Mouse (Mus musculus): ENCODE results near the gene Tmem95.

Tmem95 gene

GRCm38 (mm10) chr11:69846198-69846680, 31.6 kb downstream of the Tmem95 start, which contains the start of gene Plscr3:
Gene Plscr3, plus strand, starts transcription at chr11:69846376.
- peak; percentile 94 for DNase-seq

- DNase-seq, result no peak
Observed at GRCm38 (mm10) chr11:69838714-69839104, 39.1 kb downstream of the Tmem95 start.

DNA sequence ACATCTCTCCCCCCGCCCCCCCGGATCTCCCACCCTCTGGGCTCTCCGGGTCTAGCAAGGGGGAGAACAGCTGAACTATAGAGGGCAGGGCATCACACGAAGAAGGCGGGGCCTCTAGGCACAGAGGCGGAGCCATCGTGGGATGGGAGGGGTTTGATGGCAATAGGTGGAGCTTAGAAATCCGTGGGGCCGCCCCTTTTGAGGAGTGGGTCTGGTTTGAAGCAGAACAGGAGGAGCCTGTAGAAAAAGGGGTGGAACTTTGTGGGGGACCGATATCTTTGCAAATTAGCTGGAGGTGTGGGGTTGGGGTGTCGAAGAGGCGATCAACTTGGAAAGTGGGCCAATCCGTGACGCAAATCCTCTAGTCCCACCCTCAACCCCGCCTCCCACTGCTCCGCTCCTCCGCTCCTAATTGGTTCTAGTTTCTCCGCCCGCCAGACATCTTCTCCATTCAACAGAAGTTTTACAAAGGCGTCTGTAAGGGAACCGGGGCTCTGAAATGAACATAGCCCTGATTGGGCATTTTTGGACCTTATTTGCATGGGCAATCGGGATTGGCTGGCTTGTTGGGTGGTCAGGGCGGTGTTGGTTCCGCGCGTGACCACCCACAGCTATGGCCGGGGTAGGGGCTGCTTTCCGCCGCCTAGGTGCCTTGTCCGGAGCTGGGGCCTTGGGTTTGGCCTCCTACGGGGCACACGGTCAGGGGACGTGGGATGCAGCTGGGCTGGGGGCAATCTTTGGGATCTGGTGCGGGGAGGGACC, 39.7 kb downstream of the Tmem95 start, which contains the start of gene Tmem256:
Gene Tmem256 (plus strand): TSS at position 563 of the 762 bp plus-strand sequence.
- DNase-seq, result peak; percentile 97 to 98

- peak; percentile 91 to 93 for DNase-seq
Observed at GRCm38 (mm10) chr11:69837604-69837951, 40.2 kb downstream of the Tmem95 start, which contains the start of gene Nlgn2. Gene Nlgn2, minus strand, starts transcription at chr11:69837784.

DNA sequence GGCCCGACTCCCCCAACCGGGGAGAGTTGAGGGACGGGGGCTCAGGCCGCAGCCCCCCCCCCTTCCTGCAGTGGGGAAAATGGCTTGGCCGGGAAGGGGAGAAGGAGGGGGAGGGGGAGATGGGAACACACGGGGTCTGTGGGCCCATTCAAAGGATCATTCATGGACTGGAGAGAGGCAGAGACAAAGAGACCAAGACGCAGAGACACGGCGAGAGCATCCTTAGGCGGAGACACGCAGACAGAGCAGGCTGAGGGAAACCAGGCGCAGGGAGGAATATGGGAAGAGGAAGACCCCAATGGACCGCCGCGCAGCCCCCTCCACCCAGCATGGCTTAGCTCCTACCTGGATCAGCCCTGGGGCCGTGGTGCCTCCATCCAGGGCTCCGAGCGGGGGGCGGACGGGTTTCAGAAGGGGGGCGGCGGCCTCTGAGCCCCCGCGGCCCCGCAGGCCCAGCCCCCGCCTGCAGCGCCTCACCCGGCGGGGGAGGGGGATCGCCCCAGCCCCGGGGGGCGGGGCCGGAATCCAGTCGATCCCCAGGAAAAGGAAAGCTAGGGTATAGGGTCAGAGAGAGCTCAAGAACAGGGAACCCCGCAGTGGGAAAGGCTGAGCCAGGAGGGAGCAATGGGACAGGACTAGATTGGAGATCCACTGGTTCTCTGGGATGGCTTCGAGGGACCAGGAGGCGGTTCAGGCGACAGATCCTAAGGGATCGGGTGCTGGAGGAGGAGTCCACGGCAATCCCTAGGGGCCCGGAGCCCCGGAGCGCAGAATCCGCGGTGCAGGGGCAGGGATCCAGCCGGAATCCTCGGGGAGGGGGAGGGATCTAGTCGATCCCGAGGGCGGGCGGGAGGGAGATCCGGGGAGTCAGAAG, 40.9 kb downstream of the Tmem95 start:
- DNase-seq, result peak; percentile 70 to 72

DNA sequence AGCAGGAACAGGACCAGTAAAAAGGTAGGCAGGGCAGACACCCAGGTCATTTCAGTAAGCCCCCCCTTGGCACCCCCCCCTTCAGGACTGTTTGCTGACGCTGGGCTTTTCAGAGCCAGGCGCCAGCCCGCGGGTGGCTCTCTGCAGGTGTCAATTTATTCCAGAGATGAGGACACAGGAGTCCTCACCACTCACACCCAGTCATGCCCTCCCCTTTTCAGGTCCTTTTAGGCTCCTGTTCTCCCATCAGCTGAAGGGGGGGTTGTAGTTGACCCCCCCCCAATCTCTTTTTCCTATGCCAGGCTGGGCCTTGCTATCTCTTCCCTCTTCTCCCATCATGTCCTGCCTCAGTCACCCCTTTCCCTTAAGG, 41.9 kb downstream of the Tmem95 start:
- peak in 1 of 2 experiments; percentile 48 for DNase-seq

- peak in 1 of 2 experiments; percentile 37 for DNase-seq
Observed at GRCm38 (mm10) chr11:69835326-69835965, 42.4 kb downstream of the Tmem95 start.

DNA sequence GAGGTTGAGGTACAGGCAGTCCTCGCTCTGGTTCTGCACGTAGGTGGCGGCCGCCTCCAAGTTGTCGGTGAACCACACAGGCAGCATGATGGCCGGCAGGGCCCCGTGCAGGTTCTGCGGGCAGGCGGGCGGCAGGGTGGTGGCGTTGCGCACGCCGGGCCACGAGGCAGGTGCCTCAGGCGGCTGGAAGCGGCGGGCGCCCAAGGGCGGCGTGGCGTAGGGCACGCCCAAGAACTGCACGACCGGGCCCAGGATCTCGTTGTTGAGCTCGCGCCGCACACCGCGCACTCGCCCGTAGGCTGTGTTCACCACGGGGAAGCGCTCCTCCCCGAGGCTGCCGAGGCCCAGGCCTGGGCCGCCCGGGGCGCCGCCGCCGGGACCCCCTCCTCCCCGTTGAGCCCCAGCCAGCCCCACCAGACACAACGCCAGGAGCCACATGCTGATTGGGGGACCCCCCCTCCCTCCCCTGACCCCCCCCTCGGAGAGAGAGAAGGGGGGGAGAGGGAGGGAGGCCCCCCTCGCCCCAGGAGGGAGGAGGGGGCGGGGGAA, 43.7 kb downstream of the Tmem95 start:
- peak in 1 of 2 experiments; percentile 36 for DNase-seq

- peak in 1 of 2 experiments; percentile 32 for DNase-seq
Observed at GRCm38 (mm10) chr11:69833554-69833953, 44.3 kb downstream of the Tmem95 start.

GRCm38 (mm10) chr11:69828832-69829231, 49.0 kb downstream of the Tmem95 start:
- peak in 1 of 2 experiments; percentile 57 for DNase-seq
